Mouse (Mus musculus) myocyte (in vitro differentiated cells): ENCODE data around the gene Cnr1.

Experiments used
- E2F4 ChIP-seq: IDR thresholded peaks from one replicate; pipeline ENCODE4 v1.6.1; 2011; ENCODE audit warnings: mild to moderate bottlenecking, control low read depth, moderate library complexity; ENCODE audit not compliant: insufficient read depth
- MAX ChIP-seq: IDR thresholded peaks from one replicate; pipeline ENCODE4 v1.6.1; 2011; ENCODE audit warnings: low read depth, mild to moderate bottlenecking, control low read depth
- TCF12 ChIP-seq: IDR thresholded peaks from one replicate; pipeline ENCODE4 v1.6.1; 2011; ENCODE audit warnings: mild to moderate bottlenecking, control low read depth; ENCODE audit not compliant: poor library complexity, insufficient read depth, severe bottlenecking

GRCm38 (mm10) chr4:33924234-33924888, at the start of gene Cnr1:
- no peak for TF ChIP-seq TCF12
- TF ChIP-seq MAX = no peak
- no peak for TF ChIP-seq E2F4
